Mouse (Mus musculus) CD8-positive naive resting alpha-beta T cell, adult 2 months (primary cell): ENCODE results near the gene Vangl1.
"Not testable (repeated sequence)": the region's sequence is repeated elsewhere in the genome, so short reads cannot be mapped to it uniquely, and the experiment has no call there.

ENCODE experiments used
- DNase-seq, 2 experiments: peaks; one replicate each; pipeline ENCODE4 v3.0.0; 2022; ENCODE audit warnings: low read depth in 2 of 2, low spot score in 2 of 2

Vangl1 gene

GRCm38 (mm10) chr3:102203781-102204721, at the start of gene Vangl1:
TSS of gene Vangl1 (minus strand) at chr3:102204693.
- DNase-seq, result no peak

- DNase-seq, result no peak
These were observed 49.1 kb upstream of the Vangl1 start for GRCm38 (mm10) chr3:102253554-102253953.

GRCm38 (mm10) chr3:102252927-102253326, 48.4 kb upstream of the Vangl1 start:
- DNase-seq, result no peak

GRCm38 (mm10) chr3:102250873-102251272, 46.4 kb upstream of the Vangl1 start:
- DNase-seq, result no peak

GRCm38 (mm10) chr3:102249401-102249991, 45.0 kb upstream of the Vangl1 start:
- DNase-seq, result no peak

GRCm38 (mm10) chr3:102244601-102245000, 40.1 kb upstream of the Vangl1 start:
- no peak for DNase-seq

GRCm38 (mm10) chr3:102242854-102243253, 38.4 kb upstream of the Vangl1 start:
- no peak for DNase-seq

GRCm38 (mm10) chr3:102231418-102232134, 27.1 kb upstream of the Vangl1 start:
- no peak for DNase-seq

GRCm38 (mm10) chr3:102222756-102223155, 18.3 kb upstream of the Vangl1 start:
- no peak for DNase-seq

GRCm38 (mm10) chr3:102218301-102218700, 13.8 kb upstream of the Vangl1 start:
- no peak for DNase-seq

GRCm38 (mm10) chr3:102214736-102215135, 10.2 kb upstream of the Vangl1 start:
- no peak for DNase-seq

GRCm38 (mm10) chr3:102214299-102214698, 9.8 kb upstream of the Vangl1 start:
- DNase-seq, result no peak

GRCm38 (mm10) chr3:102212896-102213295, 8.4 kb upstream of the Vangl1 start:
- no peak for DNase-seq

- no peak for DNase-seq
These were observed 7.8 kb upstream of the Vangl1 start for GRCm38 (mm10) chr3:102212336-102212735.

GRCm38 (mm10) chr3:102211340-102211739, 6.8 kb upstream of the Vangl1 start:
- no peak for DNase-seq

GRCm38 (mm10) chr3:102210775-102211174, 6.3 kb upstream of the Vangl1 start:
- DNase-seq, result no peak

- no peak for DNase-seq
These were observed 4.4 kb upstream of the Vangl1 start for GRCm38 (mm10) chr3:102208861-102209260.

- no peak for DNase-seq
These were observed 951 bp upstream of the Vangl1 start for GRCm38 (mm10) chr3:102205458-102205830.

GRCm38 (mm10) chr3:102204734-102205457, 403 bp upstream of the Vangl1 start:
- not testable (repeated sequence) for DNase-seq

- no peak for DNase-seq
These were observed 1.4 kb downstream of the Vangl1 start for GRCm38 (mm10) chr3:102203131-102203530.

GRCm38 (mm10) chr3:102199991-102200390, 4.5 kb downstream of the Vangl1 start:
- DNase-seq, result no peak
